Mouse (Mus musculus) MEL (cell line): ENCODE data around the gene Olfr1502. TPM values are rescaled to one million over a fixed set of nuclear protein-coding genes. Genes with fewer than 3 reads are reported as not detected.

Experiments used
- DNase-seq: peaks from one replicate; pipeline ENCODE4 v3.0.0; 2011; ENCODE audit warnings: low read depth, low spot score
- H3K27ac ChIP-seq: 2 replicates; pipeline ENCODE4 v1.5.1; 2012; ENCODE audit warnings: low read depth, mild to moderate bottlenecking, control low read depth, low read length, moderate library complexity; ENCODE audit not compliant: control insufficient read depth
- H3K27me3 ChIP-seq, 2 experiments: fragments of 150-350 bp in 1 of 2; sonication (generic) in 1 of 2; 2 replicates each; pipeline ENCODE4 v1.6.1; 2012; ENCODE audit warnings: low read length in 2 of 2, mild to moderate bottlenecking in 2 of 2, improper control_type of control experiment in 1 of 2, moderate library complexity in 1 of 2; ENCODE audit not compliant: insufficient read depth in 2 of 2, control insufficient read depth in 1 of 2
- H3K36me3 ChIP-seq, 2 experiments: 2 replicates each; pipeline ENCODE4 v1.6.1; 2012 to 2014; ENCODE audit warnings: low read length in 2 of 2, improper control_type of control experiment in 1 of 2, inconsistent platforms in 1 of 2, mild to moderate bottlenecking in 1 of 2; ENCODE audit not compliant: insufficient read depth in 2 of 2, control insufficient read depth in 1 of 2
- H3K4me1 ChIP-seq, 2 experiments: fragments of 150-350 bp in 1 of 2; sonication (generic) in 1 of 2; 2 replicates each; pipeline ENCODE4 v1.6.1; 2012; ENCODE audit warnings: low read length in 2 of 2, improper control_type of control experiment in 1 of 2, mild to moderate bottlenecking in 1 of 2; ENCODE audit not compliant: insufficient read depth in 2 of 2, control insufficient read depth in 1 of 2
- H3K4me3 ChIP-seq, 2 experiments: fragments of 150-350 bp in 1 of 2; sonication (generic) in 1 of 2; 2 replicates each; pipeline ENCODE4 v1.5.1; 2012; ENCODE audit warnings: low read depth in 2 of 2, low read length in 2 of 2, mild to moderate bottlenecking in 2 of 2, moderate library complexity in 2 of 2, control low read depth in 1 of 2, improper control_type of control experiment in 1 of 2; ENCODE audit not compliant: control insufficient read depth in 1 of 2, insufficient read depth in 1 of 2
- H3K79me2 ChIP-seq: 2 replicates; pipeline ENCODE4 v1.6.1; 2012; ENCODE audit warnings: mild to moderate bottlenecking, low read length, moderate library complexity; ENCODE audit not compliant: control insufficient read depth, poor library complexity, insufficient read depth
- H3K9ac ChIP-seq: 2 replicates; pipeline ENCODE4 v1.6.1; 2012; ENCODE audit warnings: low read depth, mild to moderate bottlenecking, control low read depth, low read length, moderate library complexity; ENCODE audit not compliant: control insufficient read depth, poor library complexity, severe bottlenecking
- H3K9me3 ChIP-seq: fragments of 150-350 bp; sonication (generic); replicated peaks from 2 replicates; pipeline ENCODE4 v1.6.1; 2012; ENCODE audit warnings: mild to moderate bottlenecking, low read length, improper control_type of control experiment, moderate library complexity; ENCODE audit not compliant: insufficient read depth
- CHD2 ChIP-seq: IDR thresholded peaks from 2 replicates; pipeline ENCODE4 v1.6.1; 2011; ENCODE audit warnings: low read length, improper control_type of control experiment
- CTCF ChIP-seq, 3 experiments: IDR thresholded peaks in 2 of 3; conservative IDR thresholded peaks in 1 of 3; 2 replicates each; pipeline ENCODE4 v1.5.1; 2011 to 2012; ENCODE audit warnings: low read length in 3 of 3, low read depth in 2 of 3, mild to moderate bottlenecking in 2 of 3, improper control_type of control experiment in 1 of 3, inconsistent platforms in 1 of 3, mixed read lengths in 1 of 3, moderate library complexity in 1 of 3; ENCODE audit not compliant: control insufficient read depth in 1 of 3, insufficient read depth in 1 of 3, poor library complexity in 1 of 3, severe bottlenecking in 1 of 3
- E2F4 ChIP-seq: IDR thresholded peaks from 2 replicates; pipeline ENCODE4 v1.6.1; 2011; ENCODE audit warnings: low read depth, low read length, improper control_type of control experiment, borderline replicate concordance
- ELF1 ChIP-seq: IDR thresholded peaks from 2 replicates; pipeline ENCODE4 v1.6.1; 2014; ENCODE audit warnings: low read depth, mild to moderate bottlenecking, inconsistent platforms, low read length, improper control_type of control experiment, moderate library complexity
- EP300 ChIP-seq, 2 experiments: IDR thresholded peaks; 2 replicates each; pipeline ENCODE4 v1.6.1; 2011; ENCODE audit warnings: improper control_type of control experiment in 2 of 2, low read length in 2 of 2, low read depth in 1 of 2, mild to moderate bottlenecking in 1 of 2
- GABPA ChIP-seq: IDR thresholded peaks from 2 replicates; pipeline ENCODE4 v1.6.1; 2012; ENCODE audit warnings: low read depth, mild to moderate bottlenecking, inconsistent platforms, low read length, improper control_type of control experiment, moderate library complexity
- JUND ChIP-seq: IDR thresholded peaks from 2 replicates; pipeline ENCODE4 v1.6.1; 2011; ENCODE audit warnings: low read depth, mild to moderate bottlenecking, improper control_type of control experiment, low read length
- MAFK ChIP-seq: IDR thresholded peaks from 2 replicates; pipeline ENCODE4 v1.6.1; 2011; ENCODE audit warnings: low read depth, mild to moderate bottlenecking, low read length, improper control_type of control experiment, borderline replicate concordance
- MEF2A ChIP-seq: IDR thresholded peaks from 2 replicates; pipeline ENCODE4 v1.6.1; 2014; ENCODE audit warnings: low read depth, mild to moderate bottlenecking, inconsistent platforms, low read length, improper control_type of control experiment; ENCODE audit not compliant: poor library complexity, insufficient replicate concordance, severe bottlenecking; ENCODE audit errors: extremely low read depth
- MXI1 ChIP-seq: IDR thresholded peaks from 2 replicates; pipeline ENCODE4 v1.6.1; 2011; ENCODE audit warnings: mild to moderate bottlenecking, low read depth, low read length, improper control_type of control experiment
- MYC ChIP-seq: IDR thresholded peaks from 2 replicates; pipeline ENCODE4 v1.6.1; 2011; ENCODE audit warnings: low read depth, mild to moderate bottlenecking, low read length, improper control_type of control experiment, moderate library complexity
- POLR2AphosphoS2 ChIP-seq: IDR thresholded peaks from 2 replicates; pipeline ENCODE4 v1.6.1; 2011; ENCODE audit warnings: low read length, improper control_type of control experiment
- POLR2AphosphoS5 ChIP-seq: IDR thresholded peaks from 2 replicates; pipeline ENCODE4 v1.6.1; 2012; ENCODE audit warnings: low read depth, borderline replicate concordance, mild to moderate bottlenecking, inconsistent platforms, low read length, moderate library complexity, mixed read lengths
- RAD21 ChIP-seq: IDR thresholded peaks from 2 replicates; pipeline ENCODE4 v1.6.1; 2011; ENCODE audit warnings: mild to moderate bottlenecking, low read depth, low read length, improper control_type of control experiment
- SIN3A ChIP-seq: IDR thresholded peaks from 2 replicates; pipeline ENCODE4 v1.6.1; 2012; ENCODE audit warnings: low read length, improper control_type of control experiment, inconsistent platforms
- SMC3 ChIP-seq: IDR thresholded peaks from 2 replicates; pipeline ENCODE4 v1.6.1; 2011; ENCODE audit warnings: low read depth, low read length, improper control_type of control experiment
- TAL1 ChIP-seq: IDR thresholded peaks from 2 replicates; pipeline ENCODE4 v1.6.1; 2012; ENCODE audit warnings: mild to moderate bottlenecking, inconsistent platforms, low read length, moderate library complexity, mixed read lengths
- TBP ChIP-seq: IDR thresholded peaks from 2 replicates; pipeline ENCODE4 v1.8.0; 2011; ENCODE audit warnings: low read depth, low read length, improper control_type of control experiment
- TCF12 ChIP-seq: IDR thresholded peaks from 2 replicates; pipeline ENCODE4 v1.6.1; 2014; ENCODE audit warnings: low read depth, mild to moderate bottlenecking, inconsistent platforms, low read length, improper control_type of control experiment, moderate library complexity
- ZC3H11A ChIP-seq: IDR thresholded peaks from 2 replicates; pipeline ENCODE4 v1.6.1; 2012; ENCODE audit warnings: low read depth, mild to moderate bottlenecking, inconsistent platforms, low read length, improper control_type of control experiment
- ZMIZ1 ChIP-seq: IDR thresholded peaks from 2 replicates; pipeline ENCODE4 v1.6.1; 2012; ENCODE audit warnings: low read depth, mild to moderate bottlenecking, inconsistent platforms, low read length, improper control_type of control experiment, moderate library complexity
- polyA plus RNA-seq, 2 experiments: library from polyadenylated mRNA; stranded (reverse) in 1 of 2; unstranded in 1 of 2; fragments of >175 nt in 1 of 2; fragments of >200 nt in 1 of 2; gene quantifications; 2 replicates each; pipeline versions ENCODE4 v1.2.1 to v1.2.4; 2012; ENCODE audit warnings: low replicate concordance in 2 of 2, low read depth in 1 of 2; ENCODE audit not compliant: insufficient read length in 2 of 2, insufficient read depth in 1 of 2, missing spikeins in 1 of 2
- total RNA-seq: library from RNA; depleted of rRNA; stranded (reverse); fragments of 300-350 nt; gene quantifications from 2 replicates; pipeline ENCODE4 v1.2.3, GENCODE M21; 2012

Gene Olfr1502
- total and polyA plus RNA-seq, 3 experiments, result not detected

DNA sequence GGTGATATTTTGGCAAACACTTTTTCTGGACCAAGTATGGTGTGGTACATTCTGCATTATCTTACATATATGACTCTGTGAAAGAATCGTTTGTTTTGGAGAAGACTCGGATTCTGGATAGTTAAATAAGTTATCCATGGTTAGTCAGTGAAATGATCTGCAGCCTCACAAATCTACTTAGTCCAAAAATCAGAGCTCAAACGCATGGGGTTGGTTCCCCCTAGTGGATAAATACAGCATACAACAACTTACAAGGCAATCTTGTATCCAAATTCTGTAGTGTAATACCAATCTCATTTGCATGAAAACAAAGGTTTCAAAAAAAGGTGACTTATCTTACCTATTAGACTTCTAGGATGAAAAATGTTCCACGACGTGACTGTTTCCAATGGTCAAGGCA is 42.8 kb upstream of the Olfr1502 start:
- H3K27ac ChIP-seq, result no peak overlapping the region
- no peaks in the 10 kb centered on the region for H3K79me2 ChIP-seq
- no peaks in the 10 kb centered on the region for H3K9me3 ChIP-seq
- H3K27me3 ChIP-seq, result no peaks in the 10 kb centered on the region
- H3K4me1 ChIP-seq, result peaks cover 4 to 5% of the 10 kb centered on the region in 2 experiments
- peak; percentile 69 for DNase-seq
- TF ChIP-seq SMC3 (peak; percentile 67), TAL1 (no peak), CTCF (IDR thresholded peaks at IDR 0.05 in 2 of 3, conservative IDR thresholded peaks at IDR 0.05 in 1 of 3; ENCODE audit: control insufficient read depth in 1 of 3, insufficient read depth in 1 of 3, low read depth in 2 of 3, low read length in 3 of 3, poor library complexity in 1 of 3, severe bottlenecking in 1 of 3) (peak in 2 of 3 experiments; percentile 38 to 73; a peak in 3 of 6 replicates), ZC3H11A (peak; percentile 43), MXI1 (no peak), TCF12 (no peak), MEF2A (no peak), RAD21 (peak; percentile 87)
- no peak overlapping the region for H3K4me3 ChIP-seq
- H3K9ac ChIP-seq, result no peak overlapping the region
- peaks cover 0 to 6% of the 10 kb centered on the region in 2 experiments; a peak in 2 of 4 replicates for H3K36me3 ChIP-seq

GRCm38 (mm10) chr19:13819347-13819746 is 42.2 kb upstream of the Olfr1502 start, which contains the start of gene Olfr1499:
TSS of gene Olfr1499 (minus strand) at chr19:13819447.
- Histone ChIP-seq H3K4me3 (no peak within 1 kb of the TSS), H3K9me3 (no peaks in the 10 kb centered on the region), H3K36me3 (peaks cover 0 to 6% of the 10 kb centered on the region in 2 experiments; a peak in 2 of 4 replicates), H3K27ac (no peak within 1 kb of the TSS), H3K4me1 (peaks cover 4 to 5% of the 10 kb centered on the region in 2 experiments), H3K9ac (no peak within 1 kb of the TSS), H3K27me3 (no peaks in the 10 kb centered on the region), H3K79me2 (no peaks in the 10 kb centered on the region)
- TF ChIP-seq ELF1 (no peak), POLR2AphosphoS5 (no peak), EP300 (IDR thresholded peaks at IDR 0.05; ENCODE audit: low read depth in 1 of 2, low read length in 2 of 2) (no peak), POLR2AphosphoS2 (no peak), SIN3A (no peak), CHD2 (no peak), E2F4 (no peak), MEF2A (no peak), JUND (no peak), MXI1 (no peak), TBP (no peak), MYC (no peak), MAFK (no peak), ZMIZ1 (no peak), GABPA (no peak)
- no peak for DNase-seq
